Mouse (Mus musculus) ES-E14 (cell line): ENCODE results near the gene Cdkn2aip. TPM values are rescaled to one million over a fixed set of nuclear protein-coding genes. Genes with fewer than 3 reads are reported as not detected.

Experiments used
- DNase-seq: peaks from one replicate; pipeline ENCODE4 v3.0.0-alpha.2; 2013; ENCODE audit warnings: low read depth, low spot score
- H3K27ac ChIP-seq: 2 replicates; pipeline ENCODE4 v1.5.1; 2012; ENCODE audit warnings: low read depth, mild to moderate bottlenecking, low read length, moderate library complexity, mixed read lengths; ENCODE audit not compliant: poor library complexity, insufficient read depth, severe bottlenecking
- H3K36me3 ChIP-seq: 2 replicates; pipeline ENCODE4 v1.6.1; 2012; ENCODE audit warnings: mild to moderate bottlenecking, low read length, moderate library complexity, mixed read lengths; ENCODE audit not compliant: control insufficient read depth, poor library complexity, insufficient read depth, severe bottlenecking
- H3K4me1 ChIP-seq, 2 experiments: fragments of 150-350 bp in 1 of 2; sonication (generic) in 1 of 2; 2 replicates each; pipeline ENCODE4 v1.6.1; 2012; ENCODE audit warnings: low read length in 2 of 2, mild to moderate bottlenecking in 1 of 2, mixed read lengths in 1 of 2; ENCODE audit not compliant: control insufficient read depth in 2 of 2, insufficient read depth in 2 of 2, poor library complexity in 1 of 2
- H3K4me3 ChIP-seq, 2 experiments: fragments of 150-350 bp in 1 of 2; sonication (generic) in 1 of 2; 2 replicates each; pipeline ENCODE4 v1.5.1; 2012; ENCODE audit warnings: low read length in 2 of 2, low read depth in 1 of 2, mild to moderate bottlenecking in 1 of 2, mixed read lengths in 1 of 2; ENCODE audit not compliant: insufficient read depth in 1 of 2, poor library complexity in 1 of 2, severe bottlenecking in 1 of 2
- H3K9ac ChIP-seq: 2 replicates; pipeline ENCODE4 v1.6.1; 2012; ENCODE audit warnings: low read depth, mild to moderate bottlenecking, low read length, mixed read lengths; ENCODE audit not compliant: poor library complexity, insufficient read depth, severe bottlenecking
- H3K9me3 ChIP-seq: fragments of 150-350 bp; sonication (generic); 2 replicates; pipeline ENCODE4 v1.6.1; 2012; ENCODE audit warnings: low read depth, mild to moderate bottlenecking, low read length; ENCODE audit not compliant: control insufficient read depth, insufficient read depth
- CHD2 ChIP-seq: IDR thresholded peaks from 2 replicates; pipeline ENCODE4 v1.6.1; 2014; ENCODE audit warnings: mild to moderate bottlenecking, low read depth, low read length, inconsistent platforms
- HCFC1 ChIP-seq: IDR thresholded peaks from 2 replicates; pipeline ENCODE4 v1.6.1; 2012; ENCODE audit warnings: low read length, inconsistent platforms, borderline replicate concordance; ENCODE audit not compliant: insufficient read depth
- MAFK ChIP-seq: IDR thresholded peaks from 2 replicates; pipeline ENCODE4 v1.6.1; 2014; ENCODE audit warnings: mild to moderate bottlenecking, low read depth, low read length, inconsistent platforms; ENCODE audit not compliant: insufficient read depth
- ZC3H11A ChIP-seq: IDR thresholded peaks from 2 replicates; pipeline ENCODE4 v1.6.1; 2012; ENCODE audit warnings: low read depth, mild to moderate bottlenecking, inconsistent platforms, low read length, borderline replicate concordance
- ZNF384 ChIP-seq: IDR thresholded peaks from 2 replicates; pipeline ENCODE4 v1.6.1; 2012; ENCODE audit warnings: low read depth, low read length, inconsistent platforms
- in situ Hi-C, 2 experiments: fragments of 600-800 bp; cut with MboI; formaldehyde crosslinking; loops; one replicate each; pipeline ENCODE4 v1.15.1; 2025; ENCODE audit warnings: low sequenced_read_pairs in 2 of 2, inconsistent platforms in 1 of 2; ENCODE audit not compliant: unreplicated experiment in 2 of 2
- total RNA-seq: library from RNA; depleted of rRNA; stranded (reverse); fragments of 300-350 nt; gene quantifications from 2 replicates; pipeline ENCODE4 v1.2.3, GENCODE M21; 2012

Gene Cdkn2aip
- total RNA-seq, 1 experiment: 14.9 TPM

GRCm38 (mm10) chr8:47744803-47745202, 31.1 kb upstream of the Cdkn2aip start:
- H3K4me1 ChIP-seq: peaks cover 0 to 5% of the 10 kb centered on the region in 2 experiments; a peak in 1 of 4 replicates
- H3K36me3 ChIP-seq: no peaks in the 10 kb centered on the region
- no peak overlapping the region for H3K9ac ChIP-seq
- TF ChIP-seq CHD2: no peak
- no peak for TF ChIP-seq MAFK
- no peak for TF ChIP-seq HCFC1
- no peak for TF ChIP-seq ZNF384
- no peak for TF ChIP-seq ZC3H11A
- no peaks in the 10 kb centered on the region for H3K9me3 ChIP-seq
- in situ Hi-C loops: no loop called here
- no peak for DNase-seq
- H3K4me3 ChIP-seq: no peak overlapping the region
- no peak overlapping the region for H3K27ac ChIP-seq

DNA sequence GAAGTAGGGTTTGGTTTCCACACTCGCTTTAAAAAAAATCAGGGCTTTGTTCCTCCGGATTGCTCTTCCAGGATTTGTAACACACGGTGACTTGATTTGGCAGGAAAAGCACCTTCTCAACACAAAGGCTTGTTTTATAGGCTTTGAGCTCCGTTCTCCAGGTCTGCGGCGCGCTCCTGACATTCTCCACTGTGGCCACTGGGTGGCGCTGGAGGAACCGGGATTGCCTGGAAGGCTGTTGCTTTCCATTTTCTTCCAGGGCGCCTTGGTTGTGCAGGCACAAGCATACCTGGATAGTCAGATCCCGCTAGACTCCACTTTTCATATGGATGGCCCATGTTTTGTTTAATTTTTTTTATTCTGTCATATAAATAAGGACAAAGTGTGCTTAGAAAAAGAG, 29.7 kb upstream of the Cdkn2aip start:
- no peaks in the 10 kb centered on the region for H3K36me3 ChIP-seq
- no peak overlapping the region for H3K4me3 ChIP-seq
- H3K9me3 ChIP-seq: no peaks in the 10 kb centered on the region
- no peak overlapping the region for H3K27ac ChIP-seq
- peak; percentile 72 for DNase-seq
- H3K9ac ChIP-seq: no peak overlapping the region
- TF ChIP-seq ZC3H11A (peak; percentile 74; the same call in 1 of the 2 replicates), HCFC1 (no peak)
- in situ Hi-C loops: no loop called here
- peaks cover 0 to 5% of the 10 kb centered on the region in 2 experiments; a peak in 1 of 4 replicates for H3K4me1 ChIP-seq

- Histone ChIP-seq H3K9me3 (no peaks in the 10 kb centered on the region), H3K4me3 (no peak overlapping the region), H3K4me1 (peaks cover 0 to 5% of the 10 kb centered on the region in 2 experiments; a peak in 1 of 4 replicates), H3K9ac (no peak overlapping the region), H3K36me3 (no peaks in the 10 kb centered on the region), H3K27ac (no peak overlapping the region)
- no peak for DNase-seq
- no peak for TF ChIP-seq HCFC1
- TF ChIP-seq CHD2: no peak
- TF ChIP-seq MAFK: no peak
- no peak for TF ChIP-seq ZC3H11A
- no peak for TF ChIP-seq ZNF384
- in situ Hi-C loops: no loop called here
Observed at GRCm38 (mm10) chr8:47742992-47743391, 29.3 kb upstream of the Cdkn2aip start.

DNA sequence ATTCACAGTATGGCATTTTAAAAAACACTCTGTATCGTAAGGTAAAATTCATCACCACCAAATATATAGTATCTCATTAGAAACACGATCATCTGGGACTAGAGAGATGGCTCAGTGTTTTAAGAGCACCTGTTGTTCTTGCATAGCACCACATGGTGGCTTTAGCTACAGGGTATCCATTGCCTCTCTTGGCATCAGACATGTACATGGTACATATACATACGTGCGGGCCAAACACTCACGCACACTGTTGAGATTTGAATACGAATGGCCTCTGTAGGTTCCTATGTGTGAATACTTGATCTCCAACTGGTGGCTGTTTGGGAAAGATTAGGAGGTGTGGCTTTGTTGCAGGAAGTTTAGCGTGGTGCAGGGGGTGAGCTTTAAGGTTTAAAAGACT, 28.6 kb upstream of the Cdkn2aip start:
- Histone ChIP-seq H3K4me3 (no peak overlapping the region), H3K36me3 (no peaks in the 10 kb centered on the region), H3K4me1 (peaks cover 0 to 5% of the 10 kb centered on the region in 2 experiments; a peak in 1 of 4 replicates), H3K9ac (no peak overlapping the region), H3K27ac (no peak overlapping the region), H3K9me3 (no peaks in the 10 kb centered on the region)
- TF ChIP-seq ZNF384: no peak
- no peak for DNase-seq
- in situ Hi-C loops: no loop called here

DNA sequence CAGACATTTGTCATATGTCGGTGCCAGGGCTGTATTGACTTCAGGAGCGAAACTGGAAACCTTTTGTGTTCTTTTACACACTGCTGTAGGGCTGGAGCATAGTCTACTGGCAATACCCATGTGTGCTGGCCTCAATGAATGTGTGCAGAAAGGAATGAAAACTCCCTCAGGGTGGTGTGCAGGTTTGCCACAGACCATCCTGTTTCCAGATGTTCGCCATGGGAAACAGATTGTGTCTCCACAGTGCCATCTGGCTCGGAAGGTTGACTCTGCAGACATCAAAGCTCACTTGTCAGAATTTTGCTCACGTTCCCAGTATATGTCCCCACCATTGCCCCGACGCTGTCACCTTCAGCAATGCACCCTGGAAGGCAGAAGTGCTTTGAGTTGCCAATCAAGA, 23.4 kb upstream of the Cdkn2aip start:
- Histone ChIP-seq H3K4me1 (0 out of 4 replicates have a peak, but pooled peaks cover 0 to 2% of the 10 kb centered on the region in 2 experiments), H3K9ac (no peak overlapping the region), H3K9me3 (no peaks in the 10 kb centered on the region), H3K27ac (no peak overlapping the region), H3K4me3 (no peak overlapping the region), H3K36me3 (no peaks in the 10 kb centered on the region)
- DNase-seq: no peak
- in situ Hi-C loops: no loop called here
- TF ChIP-seq ZNF384 (no peak), MAFK (no peak), CHD2 (no peak)
